Mouse (Mus musculus): ENCODE data around the gene Pdcd11.

- TF ChIP-seq CTCF (IDR thresholded peaks at IDR 0.05; ENCODE audit: low read depth) (0 out of 2 replicates have a peak, but pooled peaks have one; percentile 4), EP300 (IDR thresholded peaks at IDR 0.05; ENCODE audit: low read depth) (no peak)
Observed at GRCm38 (mm10) chr19:47050271-47051032, 40.1 kb upstream of the Pdcd11 start, which contains the start of gene Pcgf6.
